Mouse (Mus musculus): ENCODE measurements at regions not wholly inside any gene's neighbourhood (a gene's known extent, or its start where the extent isn't known, plus 50 kb on each side); places are given as distances from the start of the nearest gene placed in this dataset.
A peak's percentile ranks its signal among the peaks of the same experiment; 100 is the strongest.

DNA sequence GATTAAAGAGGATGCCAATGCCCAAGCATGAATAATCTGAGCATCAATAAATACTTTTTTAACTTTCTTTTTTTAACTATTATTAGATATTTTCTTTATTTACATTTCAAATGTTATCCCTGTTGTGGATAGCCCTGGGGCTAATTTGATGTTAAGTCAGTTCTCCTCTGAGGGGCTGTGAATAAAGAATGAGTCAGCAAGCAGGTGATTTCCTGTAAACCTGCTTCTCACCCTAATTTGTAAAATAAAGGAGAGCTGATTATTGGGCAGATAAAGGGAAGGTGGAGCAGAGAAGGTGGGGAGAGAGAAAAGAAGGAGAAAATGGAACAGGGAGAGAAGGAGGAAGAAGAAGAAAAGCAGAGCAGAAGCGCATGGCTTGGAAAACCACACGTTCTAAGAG, 1442.8 kb downstream of the 4930444P10Rik start:
- Histone ChIP-seq H3K27ac (no peak overlapping the region), H3K4me1 (ENCODE audit: control insufficient read depth, insufficient read depth, low read length) (no peaks in the 10 kb centered on the region), H3K4me3 (no peak overlapping the region), H3K79me2 (replicated peaks; ENCODE audit: control insufficient read depth, insufficient read depth, low read length) (no peaks in the 10 kb centered on the region), H3K36me3 (ENCODE audit: control insufficient read depth, insufficient read depth, low read length) (no peaks in the 10 kb centered on the region), H3K27me3 (ENCODE audit: control insufficient read depth, insufficient read depth, low read length) (no peaks in the 10 kb centered on the region), H3K9ac (ENCODE audit: low read depth, low read length) (no peak overlapping the region)
- intact Hi-C loops (cut with DNase I), result no loop called here
- DNase-seq, result no peak
- 86% methylated on average over 2 of the region's 2 CpGs for WGBS
- TF ChIP-seq CTCF (IDR thresholded peaks at IDR 0.05) (no peak), POLR2A (IDR thresholded peaks at IDR 0.05; ENCODE audit: insufficient read depth, low read depth, low read length) (no peak), EP300 (IDR thresholded peaks at IDR 0.05; ENCODE audit: insufficient read depth, low read depth, low read length) (no peak)

DNA sequence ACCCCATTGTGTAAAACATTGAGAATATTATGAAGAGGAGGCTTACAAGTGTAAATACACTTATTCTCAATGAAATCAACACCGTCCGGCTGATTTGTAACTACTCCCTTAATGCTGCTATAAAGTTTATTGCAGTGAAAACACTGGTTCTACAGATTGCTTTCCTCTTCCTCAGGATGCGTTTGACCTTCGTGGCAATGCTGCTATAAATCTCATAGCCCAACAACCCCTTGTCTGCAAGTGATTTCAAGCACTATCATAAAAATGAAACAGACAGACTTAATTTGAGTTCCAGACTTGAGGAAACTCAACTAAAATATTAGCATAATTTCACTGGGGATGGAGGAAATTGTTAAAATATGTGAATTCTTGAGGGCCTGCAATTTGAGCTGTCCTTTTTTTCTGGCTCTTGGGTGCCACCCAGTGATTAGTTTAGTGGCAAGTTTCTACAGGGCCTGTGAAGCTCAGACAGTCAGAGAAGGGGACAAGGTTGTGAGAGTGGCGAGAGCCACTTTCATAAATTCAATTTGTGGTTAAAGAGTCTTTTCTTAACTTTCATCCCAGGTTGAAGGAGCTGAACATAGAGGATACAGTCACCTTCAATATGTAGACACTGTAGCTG, 1457.4 kb downstream of the 4930444P10Rik start:
- Histone ChIP-seq H3K36me3 (ENCODE audit: control insufficient read depth, insufficient read depth, low read length) (no peaks in the 10 kb centered on the region), H3K79me2 (replicated peaks; ENCODE audit: control insufficient read depth, insufficient read depth, low read length) (no peaks in the 10 kb centered on the region), H3K9ac (ENCODE audit: low read depth, low read length) (no peak overlapping the region), H3K4me3 (no peak overlapping the region), H3K27me3 (ENCODE audit: control insufficient read depth, insufficient read depth, low read length) (no peaks in the 10 kb centered on the region), H3K4me1 (ENCODE audit: control insufficient read depth, insufficient read depth, low read length) (no peaks in the 10 kb centered on the region), H3K27ac (no peak overlapping the region)
- intact Hi-C loops (cut with DNase I), result loop anchor here (2.0 kb wide), 1 partner anchor 843 kb away; no protein-coding TSS in a partner anchor
- no peak for DNase-seq
- 76% methylated on average over 5 of the region's 5 CpGs for WGBS
- TF ChIP-seq POLR2A (IDR thresholded peaks at IDR 0.05; ENCODE audit: insufficient read depth, low read depth, low read length) (no peak), EP300 (IDR thresholded peaks at IDR 0.05; ENCODE audit: insufficient read depth, low read depth, low read length) (no peak), CTCF (IDR thresholded peaks at IDR 0.05) (peak; percentile 38)

DNA sequence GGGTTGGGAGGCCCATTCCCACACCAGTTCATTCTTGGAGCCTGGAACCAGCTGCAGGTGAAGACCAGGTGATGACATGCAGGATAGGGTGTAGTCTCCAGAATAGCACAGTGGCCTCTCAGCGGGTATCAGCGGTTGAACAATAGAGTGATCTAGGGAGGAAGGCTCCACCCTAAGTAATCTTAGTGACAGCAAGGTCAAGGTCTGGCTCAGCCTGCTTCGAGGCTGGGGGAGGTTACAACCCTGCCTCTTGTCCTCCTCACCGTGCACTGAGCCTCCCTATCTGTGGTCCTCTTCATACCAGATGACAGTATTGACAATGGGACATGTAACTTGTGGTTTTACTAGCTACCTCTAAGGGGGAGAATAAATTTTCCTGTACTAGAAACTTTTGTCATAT, 1461.1 kb downstream of the 4930444P10Rik start:
- H3K9ac ChIP-seq (ENCODE audit: low read depth, low read length), result no peak overlapping the region
- no peak overlapping the region for H3K27ac ChIP-seq
- no peaks in the 10 kb centered on the region for H3K79me2 ChIP-seq (replicated peaks; ENCODE audit: control insufficient read depth, insufficient read depth, low read length)
- no peaks in the 10 kb centered on the region for H3K36me3 ChIP-seq (ENCODE audit: control insufficient read depth, insufficient read depth, low read length)
- no peaks in the 10 kb centered on the region for H3K27me3 ChIP-seq (ENCODE audit: control insufficient read depth, insufficient read depth, low read length)
- no peak for DNase-seq
- no peak overlapping the region for H3K4me3 ChIP-seq
- H3K4me1 ChIP-seq (ENCODE audit: control insufficient read depth, insufficient read depth, low read length), result no peaks in the 10 kb centered on the region
- whole genome bisulfite sequencing, result 23% methylated on average over 4 of the region's 4 CpGs
- intact Hi-C loops (cut with DNase I), result no loop called here
- TF ChIP-seq POLR2A (IDR thresholded peaks at IDR 0.05; ENCODE audit: insufficient read depth, low read depth, low read length) (no peak), CTCF (IDR thresholded peaks at IDR 0.05) (no peak), EP300 (IDR thresholded peaks at IDR 0.05; ENCODE audit: insufficient read depth, low read depth, low read length) (no peak)

DNA sequence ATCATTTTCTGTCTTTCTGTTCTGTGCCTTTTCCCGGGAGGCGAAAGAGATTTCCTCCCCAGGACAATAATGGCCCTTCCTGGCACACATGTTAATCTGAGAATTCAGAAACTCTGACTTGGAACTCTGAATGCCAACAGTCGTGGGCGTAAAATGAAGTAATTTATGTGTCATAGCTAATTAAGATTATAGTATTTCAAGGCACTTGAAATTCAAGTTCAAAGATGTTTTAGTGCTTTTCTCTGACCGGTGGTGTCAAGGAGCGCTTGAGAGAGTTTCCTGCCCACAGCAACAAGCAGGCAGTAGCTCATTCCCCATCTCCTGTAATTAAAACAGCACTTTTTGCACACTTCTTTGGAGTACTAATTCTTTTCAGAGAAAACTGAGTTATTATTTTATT, 1465.9 kb downstream of the 4930444P10Rik start:
- no peaks in the 10 kb centered on the region for H3K4me1 ChIP-seq (ENCODE audit: control insufficient read depth, insufficient read depth, low read length)
- TF ChIP-seq EP300 (IDR thresholded peaks at IDR 0.05; ENCODE audit: insufficient read depth, low read depth, low read length) (no peak), CTCF (IDR thresholded peaks at IDR 0.05) (no peak), POLR2A (IDR thresholded peaks at IDR 0.05; ENCODE audit: insufficient read depth, low read depth, low read length) (no peak)
- no peaks in the 10 kb centered on the region for H3K36me3 ChIP-seq (ENCODE audit: control insufficient read depth, insufficient read depth, low read length)
- no peak overlapping the region for H3K9ac ChIP-seq (ENCODE audit: low read depth, low read length)
- 38% methylated on average over 6 of the region's 6 CpGs for WGBS
- H3K79me2 ChIP-seq (replicated peaks; ENCODE audit: control insufficient read depth, insufficient read depth, low read length), result no peaks in the 10 kb centered on the region
- DNase-seq, result no peak
- H3K27ac ChIP-seq, result no peak overlapping the region
- no peaks in the 10 kb centered on the region for H3K27me3 ChIP-seq (ENCODE audit: control insufficient read depth, insufficient read depth, low read length)
- intact Hi-C loops (cut with DNase I), result no loop called here
- no peak overlapping the region for H3K4me3 ChIP-seq

DNA sequence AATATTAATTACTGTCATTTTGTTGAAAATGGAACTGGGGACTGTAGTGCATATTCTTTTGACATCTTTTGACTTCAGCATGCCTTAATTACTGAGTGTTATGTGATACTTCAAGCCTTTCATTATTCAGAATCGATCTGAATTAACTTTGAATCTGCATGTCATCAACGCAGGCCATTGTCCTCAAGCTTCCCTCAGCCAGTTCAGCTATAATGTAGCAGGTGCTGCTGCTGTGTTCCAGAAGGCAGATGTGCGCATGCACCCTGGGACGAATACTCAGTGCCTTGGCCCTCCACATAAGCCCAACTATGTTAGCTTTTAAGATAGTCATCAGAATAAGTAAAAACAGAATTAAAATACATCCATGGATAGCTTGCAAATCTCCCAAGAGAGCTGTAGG, 1466.4 kb downstream of the 4930444P10Rik start:
- Histone ChIP-seq H3K27ac (no peak overlapping the region), H3K9ac (ENCODE audit: low read depth, low read length) (no peak overlapping the region), H3K27me3 (ENCODE audit: control insufficient read depth, insufficient read depth, low read length) (no peaks in the 10 kb centered on the region), H3K4me1 (ENCODE audit: control insufficient read depth, insufficient read depth, low read length) (no peaks in the 10 kb centered on the region), H3K4me3 (no peak overlapping the region), H3K79me2 (replicated peaks; ENCODE audit: control insufficient read depth, insufficient read depth, low read length) (no peaks in the 10 kb centered on the region), H3K36me3 (ENCODE audit: control insufficient read depth, insufficient read depth, low read length) (no peaks in the 10 kb centered on the region)
- intact Hi-C loops (cut with DNase I), result no loop called here
- TF ChIP-seq POLR2A (IDR thresholded peaks at IDR 0.05; ENCODE audit: insufficient read depth, low read depth, low read length) (no peak), CTCF (IDR thresholded peaks at IDR 0.05) (no peak), EP300 (IDR thresholded peaks at IDR 0.05; ENCODE audit: insufficient read depth, low read depth, low read length) (no peak)
- whole genome bisulfite sequencing, result 74% methylated on average over 4 of the region's 4 CpGs
- no peak for DNase-seq

DNA sequence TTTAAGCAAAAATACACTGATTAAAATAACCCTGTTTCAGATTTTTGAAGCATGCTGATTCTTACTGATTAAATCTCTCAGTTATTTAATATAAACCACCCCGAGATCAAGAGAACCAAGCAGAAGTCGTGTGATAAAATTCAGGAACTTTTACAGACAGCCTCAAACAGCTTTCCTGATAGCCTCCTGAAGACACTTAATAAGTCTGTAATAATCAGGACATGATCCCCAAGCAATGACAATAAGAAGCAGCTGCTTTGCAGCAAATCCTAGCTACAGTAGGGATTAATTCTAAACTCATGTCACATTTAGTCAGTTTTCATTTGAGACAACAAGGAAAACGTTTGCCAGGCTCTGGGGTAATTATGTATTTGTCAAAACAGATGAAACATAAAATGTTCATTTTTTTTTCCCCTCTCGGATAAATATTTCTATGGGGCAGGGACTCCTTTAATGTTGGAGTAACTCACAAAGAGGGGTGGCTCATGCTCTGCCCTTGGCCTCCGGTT, 1472.1 kb downstream of the 4930444P10Rik start:
- no peaks in the 10 kb centered on the region for H3K4me1 ChIP-seq (ENCODE audit: control insufficient read depth, insufficient read depth, low read length)
- 61% methylated on average over 5 of the region's 5 CpGs for WGBS

More for the DNA sequence above, 1472.1 kb downstream of the 4930444P10Rik start:
- H3K27me3 ChIP-seq (ENCODE audit: control insufficient read depth, insufficient read depth, low read length), result no peaks in the 10 kb centered on the region
- no peak overlapping the region for H3K27ac ChIP-seq
- no peak overlapping the region for H3K9ac ChIP-seq (ENCODE audit: low read depth, low read length)
- H3K4me3 ChIP-seq, result no peak overlapping the region
- intact Hi-C loops (cut with DNase I), result no loop called here
- no peaks in the 10 kb centered on the region for H3K79me2 ChIP-seq (replicated peaks; ENCODE audit: control insufficient read depth, insufficient read depth, low read length)
- no peaks in the 10 kb centered on the region for H3K36me3 ChIP-seq (ENCODE audit: control insufficient read depth, insufficient read depth, low read length)
- no peak for DNase-seq
- TF ChIP-seq EP300 (IDR thresholded peaks at IDR 0.05; ENCODE audit: insufficient read depth, low read depth, low read length) (no peak), POLR2A (IDR thresholded peaks at IDR 0.05; ENCODE audit: insufficient read depth, low read depth, low read length) (no peak), CTCF (IDR thresholded peaks at IDR 0.05) (no peak)

Data from heart, adult 2 months (tissue).